In genomic region chr2:106046686-106047085, GRCm38 (mm10) we compare ENCODE assay signal across 29 mouse cellular contexts.
"Had no signal": no experiment of that assay in that cellular context is flagged by ENCODE, and none has a peak within 500 bp of the region (broad histone marks: within the 10 kb centered on the region; RNA-seq: fewer than 3 reads in every experiment).

No protein-coding gene starts in this region.

- H3K27me3 ChIP-seq: embryonic facial prominence, embryonic 12.5 days; embryonic facial prominence, embryonic 13.5 days; embryonic facial prominence, embryonic 15.5 days; forebrain, embryonic 13.5 days; forebrain, embryonic 15.5 days; heart, embryonic 12.5 days had no signal

- H3K27ac ChIP-seq: embryonic facial prominence, embryonic 12.5 days; embryonic facial prominence, embryonic 13.5 days; embryonic facial prominence, embryonic 15.5 days; forebrain, embryonic 10.5 days; forebrain, embryonic 12.5 days; forebrain, embryonic 13.5 days; forebrain, embryonic 15.5 days; gastrocnemius, adult 2 months; heart, adult 2 months; heart, embryonic 10.5 days had no signal

- H3K4me1 ChIP-seq: embryonic facial prominence, embryonic 12.5 days; embryonic facial prominence, embryonic 13.5 days; embryonic facial prominence, embryonic 15.5 days; forebrain, embryonic 12.5 days; forebrain, embryonic 13.5 days; forebrain, embryonic 15.5 days; heart, embryonic 10.5 days; heart, embryonic 12.5 days had no signal

- H3K9me3 ChIP-seq: embryonic facial prominence, embryonic 12.5 days; embryonic facial prominence, embryonic 13.5 days; embryonic facial prominence, embryonic 15.5 days; forebrain, embryonic 10.5 days; forebrain, embryonic 12.5 days; forebrain, embryonic 13.5 days; forebrain, embryonic 15.5 days; heart, embryonic 10.5 days; heart, embryonic 12.5 days had no signal

- DNase-seq: cerebellum, adult 2 months; cerebellum, adult 8-10 months; cerebellum, adult 9-10 months; cerebellum, adult 9-11 months; cerebellum, postnatal 10 days; cerebellum, postnatal 14 days; cerebellum, postnatal 25 days; cerebellum, postnatal 36 days; embryo, embryonic 11 days; forebrain, postnatal 0 days; gastrocnemius, adult 2 months; gastrocnemius, postnatal 10 days; gastrocnemius, postnatal 14 days; gastrocnemius, postnatal 25 days; gastrocnemius, postnatal 36 days; heart, adult 18-20 months; heart, adult 2 months had no signal

- H3K4me3 ChIP-seq: embryonic facial prominence, embryonic 12.5 days; embryonic facial prominence, embryonic 13.5 days; embryonic facial prominence, embryonic 15.5 days; erythroblast, embryonic 14.5 days; forebrain, embryonic 10.5 days; forebrain, embryonic 12.5 days; forebrain, embryonic 13.5 days; forebrain, embryonic 15.5 days; gastrocnemius, adult 2 months; heart, adult 2 months; heart, embryonic 10.5 days; heart, embryonic 12.5 days had no signal

- ATAC-seq: forebrain, embryonic 13.5 days; forebrain, embryonic 14.5 days; forebrain, embryonic 15.5 days; forebrain, embryonic 16.5 days; forebrain, postnatal 0 days had no signal

- H3K4me2 ChIP-seq: embryonic facial prominence, embryonic 12.5 days; embryonic facial prominence, embryonic 13.5 days; embryonic facial prominence, embryonic 15.5 days; forebrain, embryonic 12.5 days; forebrain, embryonic 13.5 days; forebrain, embryonic 15.5 days; heart, embryonic 12.5 days had no signal

- H3K36me3 ChIP-seq: embryonic facial prominence, embryonic 12.5 days; embryonic facial prominence, embryonic 13.5 days; embryonic facial prominence, embryonic 15.5 days; forebrain, embryonic 10.5 days; forebrain, embryonic 12.5 days; forebrain, embryonic 15.5 days; heart, embryonic 10.5 days; heart, embryonic 12.5 days had no signal

- H3K9ac ChIP-seq: embryonic facial prominence, embryonic 12.5 days; embryonic facial prominence, embryonic 13.5 days; embryonic facial prominence, embryonic 15.5 days; forebrain, embryonic 12.5 days; forebrain, embryonic 13.5 days; forebrain, embryonic 15.5 days; forebrain, postnatal 0 days; heart, embryonic 12.5 days had no signal
